Mouse (Mus musculus): ENCODE data around the gene Nyx. TPM values are rescaled to one million over a fixed set of nuclear protein-coding genes. Genes with fewer than 3 reads are reported as not detected.

Gene Nyx
- polyA plus RNA-seq, 1 experiment from 2014 or later = 0.03 TPM

DNA sequence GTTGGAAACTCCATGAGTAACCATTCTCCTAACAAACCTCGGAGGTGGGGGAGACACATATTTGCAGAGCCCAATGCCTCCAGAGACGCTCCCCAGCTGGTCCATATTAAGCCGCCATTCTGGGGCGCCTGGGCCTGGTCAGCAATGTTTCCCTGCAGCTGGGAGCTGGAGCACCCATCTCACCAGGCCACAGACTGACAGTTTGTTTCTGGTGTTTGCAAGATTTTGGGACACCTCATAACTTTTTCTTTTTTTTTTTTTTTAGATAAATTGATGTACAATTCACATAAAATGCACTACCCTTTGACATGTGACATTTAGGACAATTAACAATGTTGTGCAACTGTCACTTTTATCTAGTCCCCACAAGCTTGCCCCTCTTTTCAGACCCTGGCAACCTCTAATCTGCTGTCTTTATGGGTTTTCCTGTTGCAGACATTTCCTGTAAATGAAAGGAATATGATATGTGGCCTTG, 6.9 kb downstream of the Nyx start:
- Histone ChIP-seq H3K27ac (no peak overlapping the region), H3K4me3 (no peak overlapping the region), H3K9me3 (no peaks in the 10 kb centered on the region), H3K4me1 (no peaks in the 10 kb centered on the region), H3K36me3 (no peaks in the 10 kb centered on the region), H3K27me3 (ENCODE audit: insufficient read depth, poor library complexity, severe bottlenecking) (peaks cover 25% of the 10 kb centered on the region; the same call in 1 of the 2 replicates)
- 79% methylated on average over 4 of the region's 4 CpGs for WGBS
- DNase-seq (ENCODE audit: low spot score) = no peak

GRCm38 (mm10) chrX:13475382-13475781, 9.5 kb downstream of the Nyx start:
- Histone ChIP-seq H3K4me3 (no peak overlapping the region), H3K27ac (no peak overlapping the region), H3K36me3 (no peaks in the 10 kb centered on the region), H3K4me1 (no peaks in the 10 kb centered on the region), H3K27me3 (ENCODE audit: insufficient read depth, poor library complexity, severe bottlenecking) (peaks cover 26% of the 10 kb centered on the region; the same call in 1 of the 2 replicates), H3K9me3 (no peaks in the 10 kb centered on the region)
- 73% methylated on average over 1 of the region's 1 CpGs for WGBS
- DNase-seq (ENCODE audit: low spot score) = no peak

- H3K27me3 ChIP-seq (ENCODE audit: insufficient read depth, poor library complexity, severe bottlenecking) = peaks cover 26% of the 10 kb centered on the region; the same call in 1 of the 2 replicates
- H3K27ac ChIP-seq = no peak overlapping the region
- no peaks in the 10 kb centered on the region for H3K36me3 ChIP-seq
- H3K4me1 ChIP-seq = no peaks in the 10 kb centered on the region
- no peak for DNase-seq (ENCODE audit: low spot score)
- H3K9me3 ChIP-seq = no peaks in the 10 kb centered on the region
- H3K4me3 ChIP-seq = no peak overlapping the region
- 73% methylated on average over 2 of the region's 2 CpGs for WGBS
Observed at GRCm38 (mm10) chrX:13477596-13477995, 11.7 kb downstream of the Nyx start.

DNA sequence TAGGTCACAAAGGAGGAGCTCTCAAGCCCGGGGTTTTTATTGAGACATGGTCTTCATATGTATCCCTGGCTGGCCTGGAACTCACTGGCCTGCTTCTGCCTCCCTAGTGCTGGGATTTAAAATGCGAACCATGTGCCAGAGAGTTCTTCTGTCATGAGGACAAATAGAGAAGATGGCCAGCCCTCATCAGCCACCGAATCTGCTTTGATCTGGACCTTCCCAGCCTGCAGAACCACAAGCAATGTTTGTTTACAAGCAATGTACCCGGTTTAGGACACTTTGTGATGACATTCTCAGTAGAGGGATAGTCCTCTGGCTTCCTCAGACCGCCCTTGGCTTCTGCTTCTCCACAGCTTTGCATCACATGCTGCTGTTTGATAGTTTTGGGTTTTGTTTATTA, 12.4 kb downstream of the Nyx start:
- no peaks in the 10 kb centered on the region for H3K4me1 ChIP-seq
- 62% methylated on average over 5 of the region's 5 CpGs for WGBS
- no peaks in the 10 kb centered on the region for H3K9me3 ChIP-seq
- no peak overlapping the region for H3K4me3 ChIP-seq
- H3K27me3 ChIP-seq (ENCODE audit: insufficient read depth, poor library complexity, severe bottlenecking) = peaks cover 26% of the 10 kb centered on the region; the same call in 1 of the 2 replicates
- no peak for DNase-seq (ENCODE audit: low spot score)
- no peaks in the 10 kb centered on the region for H3K36me3 ChIP-seq
- no peak overlapping the region for H3K27ac ChIP-seq

- DNase-seq (ENCODE audit: low spot score) = no peak
- no peak overlapping the region for H3K4me3 ChIP-seq
- H3K9me3 ChIP-seq = no peaks in the 10 kb centered on the region
- no peak overlapping the region for H3K27ac ChIP-seq
- H3K27me3 ChIP-seq (ENCODE audit: insufficient read depth, poor library complexity, severe bottlenecking) = peaks cover 21% of the 10 kb centered on the region; the same call in 1 of the 2 replicates
- H3K36me3 ChIP-seq = no peaks in the 10 kb centered on the region
- H3K4me1 ChIP-seq = no peaks in the 10 kb centered on the region
Observed at GRCm38 (mm10) chrX:13479570-13479969, 13.7 kb downstream of the Nyx start.

DNA sequence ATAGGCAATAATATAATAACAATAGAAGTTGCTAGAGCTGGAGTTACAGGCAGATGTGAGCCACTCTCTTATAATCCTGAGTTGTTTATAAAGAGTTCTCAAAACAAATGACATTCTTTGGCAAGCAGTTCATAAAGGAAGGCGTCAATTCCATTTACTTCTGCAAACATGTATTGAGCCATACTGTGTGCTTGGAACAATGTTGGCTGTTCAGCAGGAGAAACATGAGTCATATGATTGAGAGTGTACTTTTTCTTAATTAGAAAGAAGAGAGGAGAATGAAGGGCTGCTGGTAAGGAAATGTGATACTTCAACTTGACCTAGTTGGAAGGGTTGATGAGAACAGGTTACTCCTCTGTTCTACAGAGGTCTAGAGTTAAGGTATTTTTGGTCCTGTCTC, 16.7 kb downstream of the Nyx start:
- Histone ChIP-seq H3K27ac (no peak overlapping the region), H3K36me3 (no peaks in the 10 kb centered on the region), H3K4me1 (no peaks in the 10 kb centered on the region), H3K4me3 (no peak overlapping the region), H3K27me3 (ENCODE audit: insufficient read depth, poor library complexity, severe bottlenecking) (peaks cover 35% of the 10 kb centered on the region), H3K9me3 (peaks cover 7% of the 10 kb centered on the region; the same call in 1 of the 2 replicates)
- 67% methylated on average over 1 of the region's 1 CpGs for WGBS
- DNase-seq (ENCODE audit: low spot score) = no peak

DNA sequence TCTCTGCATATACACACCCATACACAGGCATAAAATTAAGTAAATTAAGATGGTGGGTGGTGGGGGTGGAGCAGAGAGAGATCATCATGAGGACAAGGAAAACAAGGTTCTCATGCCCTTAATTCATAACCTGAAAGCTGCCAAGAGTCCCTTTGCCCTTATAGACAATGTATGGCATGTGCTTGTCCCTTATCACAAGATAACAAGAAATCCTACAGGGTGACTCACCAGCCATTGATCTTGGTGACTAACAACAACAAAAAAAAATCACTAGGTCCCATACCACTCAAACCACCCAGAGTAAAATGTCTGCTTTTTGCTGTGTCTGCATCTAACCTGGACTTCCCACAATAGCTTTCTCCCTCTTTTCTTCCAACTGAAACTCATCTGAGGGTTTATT, 18.5 kb downstream of the Nyx start:
- Histone ChIP-seq H3K4me1 (no peaks in the 10 kb centered on the region), H3K27me3 (ENCODE audit: insufficient read depth, poor library complexity, severe bottlenecking) (peaks cover 27% of the 10 kb centered on the region), H3K9me3 (peaks cover 7% of the 10 kb centered on the region; the same call in 1 of the 2 replicates), H3K36me3 (no peaks in the 10 kb centered on the region), H3K27ac (no peak overlapping the region), H3K4me3 (no peak overlapping the region)
- no peak for DNase-seq (ENCODE audit: low spot score)

GRCm38 (mm10) chrX:13489001-13489400, 23.1 kb downstream of the Nyx start:
- no peak for DNase-seq (ENCODE audit: low spot score)
- H3K9me3 ChIP-seq = peaks cover 7% of the 10 kb centered on the region; the same call in 1 of the 2 replicates
- no peak overlapping the region for H3K4me3 ChIP-seq
- no peak overlapping the region for H3K27ac ChIP-seq
- no peaks in the 10 kb centered on the region for H3K4me1 ChIP-seq
- H3K27me3 ChIP-seq (ENCODE audit: insufficient read depth, poor library complexity, severe bottlenecking) = peaks cover 34% of the 10 kb centered on the region
- 78% methylated on average over 3 of the region's 3 CpGs for WGBS
- no peaks in the 10 kb centered on the region for H3K36me3 ChIP-seq

DNA sequence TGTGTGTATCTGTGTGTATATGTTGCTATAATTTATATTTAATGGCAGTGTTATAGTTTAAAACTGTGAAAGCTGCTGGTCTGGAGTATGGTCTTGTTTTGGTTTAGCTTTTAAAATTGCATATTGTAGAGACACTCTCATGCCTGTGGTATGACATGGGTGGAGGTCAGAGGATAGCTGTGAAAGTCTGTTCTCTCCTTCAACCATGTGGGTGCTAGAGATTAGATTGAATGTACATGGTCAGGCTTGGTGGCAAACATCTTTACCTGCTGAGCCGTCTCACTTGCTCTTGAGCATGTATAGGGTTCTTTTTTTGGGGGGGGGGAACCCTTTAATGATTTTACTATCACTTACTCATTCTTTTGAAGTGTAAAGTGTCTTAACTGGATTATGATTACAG, 23.9 kb downstream of the Nyx start:
- H3K27ac ChIP-seq = no peak overlapping the region
- peaks cover 7% of the 10 kb centered on the region; the same call in 1 of the 2 replicates for H3K9me3 ChIP-seq
- no peak for DNase-seq (ENCODE audit: low spot score)
- no peak overlapping the region for H3K4me3 ChIP-seq
- no peaks in the 10 kb centered on the region for H3K36me3 ChIP-seq
- WGBS = 41% methylated on average over 1 of the region's 1 CpGs
- no peaks in the 10 kb centered on the region for H3K4me1 ChIP-seq
- H3K27me3 ChIP-seq (ENCODE audit: insufficient read depth, poor library complexity, severe bottlenecking) = peaks cover 35% of the 10 kb centered on the region

DNA sequence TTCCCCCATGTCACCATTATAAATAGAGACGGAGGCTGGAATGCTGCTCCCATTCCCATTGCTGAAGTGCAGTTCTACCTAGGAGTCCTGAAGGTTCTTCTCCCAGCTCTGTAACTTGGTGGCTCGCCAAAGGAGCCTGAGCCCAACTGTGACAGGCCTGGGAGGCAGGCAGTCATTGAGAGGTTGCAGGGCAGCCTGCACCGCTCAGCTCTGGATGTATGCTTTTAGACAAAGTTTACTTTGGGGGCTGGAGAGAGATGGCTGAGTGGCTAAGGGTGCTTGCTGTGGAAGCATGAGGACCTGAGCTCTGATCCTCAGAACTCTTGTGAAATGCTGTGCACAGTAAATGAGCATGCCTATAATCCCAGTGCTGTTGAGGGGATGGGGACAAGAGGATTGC, 25.0 kb downstream of the Nyx start:
- Histone ChIP-seq H3K27ac (no peak overlapping the region), H3K4me1 (no peaks in the 10 kb centered on the region), H3K36me3 (no peaks in the 10 kb centered on the region), H3K9me3 (peaks cover 7% of the 10 kb centered on the region; the same call in 1 of the 2 replicates), H3K27me3 (ENCODE audit: insufficient read depth, poor library complexity, severe bottlenecking) (peaks cover 37% of the 10 kb centered on the region), H3K4me3 (no peak overlapping the region)
- DNase-seq (ENCODE audit: low spot score) = no peak
- WGBS = 58% methylated on average over 3 of the region's 3 CpGs

DNA sequence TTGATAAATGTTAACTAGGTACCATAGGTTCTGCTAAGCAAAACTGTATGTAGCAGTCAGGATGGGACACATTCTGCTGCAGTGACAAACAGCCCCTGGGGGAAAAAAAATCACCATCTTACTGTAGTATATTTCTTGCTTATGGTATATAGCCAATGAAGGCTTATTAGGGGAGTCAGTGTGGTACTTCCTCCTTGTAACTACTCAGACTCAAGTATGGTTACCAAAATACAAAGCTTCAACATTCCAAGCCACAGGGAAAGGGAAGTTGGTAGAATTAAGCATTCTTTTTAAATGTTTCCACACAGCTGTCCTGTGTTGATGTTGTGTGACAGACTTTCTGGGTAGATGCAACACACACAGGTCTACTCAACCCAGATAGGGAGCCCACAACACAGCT, 27.0 kb downstream of the Nyx start:
- DNase-seq (ENCODE audit: low spot score) = no peak
- Histone ChIP-seq H3K27me3 (ENCODE audit: insufficient read depth, poor library complexity, severe bottlenecking) (peaks cover 26% of the 10 kb centered on the region), H3K27ac (no peak overlapping the region), H3K4me1 (no peaks in the 10 kb centered on the region), H3K36me3 (no peaks in the 10 kb centered on the region), H3K4me3 (no peak overlapping the region), H3K9me3 (no peaks in the 10 kb centered on the region)

DNA sequence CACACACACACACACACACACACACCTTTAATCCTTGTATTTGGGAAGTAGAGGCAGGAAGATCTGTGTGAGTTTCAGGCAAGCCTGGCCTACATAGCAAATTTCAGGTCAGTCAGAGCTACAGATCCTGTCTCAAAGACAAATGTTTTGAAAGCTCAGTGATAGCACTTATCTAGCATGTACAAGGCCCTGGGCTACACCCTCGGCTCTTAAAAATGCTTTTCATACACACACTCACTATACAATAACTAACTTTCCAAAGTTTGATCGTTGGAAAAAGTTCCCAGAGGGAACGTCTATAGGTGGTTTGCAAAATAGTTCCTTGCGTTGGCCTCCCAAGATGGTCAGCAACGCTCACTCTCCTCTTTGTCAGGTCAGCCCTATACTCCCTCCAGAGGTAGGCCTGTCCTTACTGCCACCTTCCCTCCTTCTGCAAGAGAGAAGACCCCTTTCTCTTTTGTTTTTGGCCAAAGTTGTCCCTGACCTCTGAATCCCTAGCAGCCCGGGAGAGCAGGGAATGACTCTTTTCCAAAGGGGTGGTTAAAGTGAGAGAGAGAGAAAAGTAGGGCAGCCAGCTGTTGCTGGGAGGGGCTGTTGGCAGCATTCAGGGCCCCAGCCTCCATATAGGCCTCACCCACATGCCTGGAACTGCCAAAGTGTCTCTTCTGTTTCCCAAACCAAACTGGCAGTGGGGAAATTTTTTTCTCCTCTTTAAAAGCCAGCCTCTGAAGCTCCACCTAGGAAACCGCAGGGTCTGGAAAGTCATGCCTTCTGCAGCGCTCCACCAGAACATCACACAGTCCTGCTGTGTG, 29.2 kb downstream of the Nyx start:
- DNase-seq (ENCODE audit: low spot score) = no peak
- peaks cover 26% of the 10 kb centered on the region for H3K27me3 ChIP-seq (ENCODE audit: insufficient read depth, poor library complexity, severe bottlenecking)

DNA sequence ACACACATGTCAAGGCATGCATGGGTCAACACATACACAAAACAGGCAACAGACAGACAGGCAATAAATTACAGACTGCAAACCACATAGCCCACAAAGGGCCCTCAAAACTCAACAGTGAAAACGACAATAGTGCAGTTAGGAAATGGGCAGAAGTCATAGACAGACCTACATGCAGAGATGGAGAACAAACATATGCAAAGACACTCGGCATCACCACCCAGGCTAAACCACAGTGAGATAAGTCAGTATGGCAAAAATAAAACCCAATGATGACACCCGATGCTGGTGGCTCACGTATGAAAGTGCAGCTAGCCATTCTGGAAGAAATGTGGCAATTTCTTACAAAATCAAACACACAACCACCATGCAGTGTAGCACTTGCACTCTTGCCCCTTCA, 34.4 kb downstream of the Nyx start:
- Histone ChIP-seq H3K9me3 (no peaks in the 10 kb centered on the region), H3K36me3 (no peaks in the 10 kb centered on the region), H3K4me3 (no peak overlapping the region), H3K27ac (no peak overlapping the region), H3K27me3 (ENCODE audit: insufficient read depth, poor library complexity, severe bottlenecking) (peaks cover 18% of the 10 kb centered on the region), H3K4me1 (no peaks in the 10 kb centered on the region)
- no peak for DNase-seq (ENCODE audit: low spot score)
- 83% methylated on average over 4 of the region's 4 CpGs for WGBS

More for the DNA sequence above, 29.2 kb downstream of the Nyx start:
- no peak overlapping the region for H3K4me3 ChIP-seq
- 72% methylated on average over 8 of the region's 8 CpGs for WGBS
- no peaks in the 10 kb centered on the region for H3K36me3 ChIP-seq
- H3K27ac ChIP-seq = no peak overlapping the region
- H3K9me3 ChIP-seq = no peaks in the 10 kb centered on the region
- no peaks in the 10 kb centered on the region for H3K4me1 ChIP-seq
